Mouse (Mus musculus): ENCODE data around the gene Krt33b. TPM values are rescaled to one million over a fixed set of nuclear protein-coding genes. Genes with fewer than 3 reads are reported as not detected.

The Krt33b gene
- polyA plus RNA-seq (2016; fragmentation: Nextera tagmentation; extraction: Ambion mirVana), result 0.23 and 0.40 TPM in 2 replicates

GRCm38 (mm10) chr11:100029768-100030167, at the start of gene Krt33b:
Gene Krt33b, minus strand, starts transcription at chr11:100029868.
- Histone ChIP-seq H3K27ac (no peak within 1 kb of the TSS), H3K4me1 (no peaks in the 10 kb centered on the region), H3K27me3 (no peaks in the 10 kb centered on the region), H3K9ac (no peak within 1 kb of the TSS), H3K4me3 (no peak within 1 kb of the TSS), H3K4me2 (replicated peaks) (no peak within 1 kb of the TSS), H3K9me3 (no peaks in the 10 kb centered on the region), H3K36me3 (no peaks in the 10 kb centered on the region)
- WGBS, result 84% methylated on average over 6 of the region's 6 CpGs
- no peak for ATAC-seq (ENCODE audit: insufficient number of reproducible peaks, insufficient read depth, low FRiP score, low TSS enrichment)

GRCm38 (mm10) chr11:100073873-100074272, 44.2 kb upstream of the Krt33b start:
- H3K9me3 ChIP-seq, result no peaks in the 10 kb centered on the region
- 63% methylated on average over 1 of the region's 1 CpGs for WGBS
- no peaks in the 10 kb centered on the region for H3K27me3 ChIP-seq
- no peaks in the 10 kb centered on the region for H3K36me3 ChIP-seq
- no peak overlapping the region for H3K4me3 ChIP-seq
- no peak overlapping the region for H3K27ac ChIP-seq
- no peaks in the 10 kb centered on the region for H3K4me1 ChIP-seq
- H3K9ac ChIP-seq, result no peak overlapping the region
- ATAC-seq (ENCODE audit: insufficient number of reproducible peaks, insufficient read depth, low FRiP score, low TSS enrichment), result no peak
- H3K4me2 ChIP-seq (replicated peaks), result no peak overlapping the region

GRCm38 (mm10) chr11:100067293-100068036, 37.8 kb upstream of the Krt33b start:
- Histone ChIP-seq H3K4me1 (no peaks in the 10 kb centered on the region), H3K9me3 (no peaks in the 10 kb centered on the region), H3K9ac (no peak overlapping the region), H3K4me2 (replicated peaks) (no peak overlapping the region), H3K4me3 (no peak overlapping the region), H3K27ac (no peak overlapping the region), H3K27me3 (no peaks in the 10 kb centered on the region), H3K36me3 (no peaks in the 10 kb centered on the region)
- WGBS, result 73% methylated on average over 17 of the region's 17 CpGs
- ATAC-seq (ENCODE audit: insufficient number of reproducible peaks, insufficient read depth, low FRiP score, low TSS enrichment), result no peak

GRCm38 (mm10) chr11:100066236-100067010, 36.8 kb upstream of the Krt33b start:
- WGBS, result 75% methylated on average over 12 of the region's 12 CpGs
- H3K4me1 ChIP-seq, result no peaks in the 10 kb centered on the region
- ATAC-seq (ENCODE audit: insufficient number of reproducible peaks, insufficient read depth, low FRiP score, low TSS enrichment), result no peak

GRCm38 (mm10) chr11:100058875-100059274, 29.2 kb upstream of the Krt33b start:
- H3K4me3 ChIP-seq, result no peak overlapping the region
- ATAC-seq (ENCODE audit: insufficient number of reproducible peaks, insufficient read depth, low FRiP score, low TSS enrichment), result no peak
- no peaks in the 10 kb centered on the region for H3K9me3 ChIP-seq
- WGBS, result 79% methylated on average over 8 of the region's 8 CpGs
- H3K27me3 ChIP-seq, result no peaks in the 10 kb centered on the region
- no peak overlapping the region for H3K27ac ChIP-seq
- H3K9ac ChIP-seq, result no peak overlapping the region
- no peaks in the 10 kb centered on the region for H3K36me3 ChIP-seq
- H3K4me1 ChIP-seq, result no peaks in the 10 kb centered on the region
- no peak overlapping the region for H3K4me2 ChIP-seq (replicated peaks)

More at GRCm38 (mm10) chr11:100066236-100067010, 36.8 kb upstream of the Krt33b start:
- Histone ChIP-seq H3K9me3 (no peaks in the 10 kb centered on the region), H3K4me3 (no peak overlapping the region), H3K27me3 (no peaks in the 10 kb centered on the region), H3K36me3 (no peaks in the 10 kb centered on the region), H3K4me2 (replicated peaks) (no peak overlapping the region), H3K9ac (no peak overlapping the region), H3K27ac (no peak overlapping the region)

- no peaks in the 10 kb centered on the region for H3K36me3 ChIP-seq
- H3K4me1 ChIP-seq, result no peaks in the 10 kb centered on the region
- no peaks in the 10 kb centered on the region for H3K27me3 ChIP-seq
- WGBS, result 71% methylated on average over 9 of the region's 9 CpGs
- H3K9me3 ChIP-seq, result no peaks in the 10 kb centered on the region
- H3K9ac ChIP-seq, result no peak overlapping the region
- H3K4me3 ChIP-seq, result no peak overlapping the region
- H3K4me2 ChIP-seq (replicated peaks), result no peak overlapping the region
- no peak for ATAC-seq (ENCODE audit: insufficient number of reproducible peaks, insufficient read depth, low FRiP score, low TSS enrichment)
- no peak overlapping the region for H3K27ac ChIP-seq
Measured at GRCm38 (mm10) chr11:100055686-100056655, 26.3 kb upstream of the Krt33b start.

- no peak for ATAC-seq (ENCODE audit: insufficient number of reproducible peaks, insufficient read depth, low FRiP score, low TSS enrichment)
- no peaks in the 10 kb centered on the region for H3K4me1 ChIP-seq
- H3K27me3 ChIP-seq, result no peaks in the 10 kb centered on the region
- H3K4me3 ChIP-seq, result no peak within 1 kb of the TSS
- no peak within 1 kb of the TSS for H3K27ac ChIP-seq
- no peak within 1 kb of the TSS for H3K4me2 ChIP-seq (replicated peaks)
- H3K36me3 ChIP-seq, result no peaks in the 10 kb centered on the region
- no peaks in the 10 kb centered on the region for H3K9me3 ChIP-seq
- 84% methylated on average over 3 of the region's 3 CpGs for WGBS
- H3K9ac ChIP-seq, result no peak within 1 kb of the TSS
Measured at GRCm38 (mm10) chr11:100050451-100050850, 20.8 kb upstream of the Krt33b start, which contains the start of gene Krt31. Gene Krt31, minus strand, starts transcription at chr11:100050551.

GRCm38 (mm10) chr11:100047193-100047592, 17.5 kb upstream of the Krt33b start:
- Histone ChIP-seq H3K9ac (no peak overlapping the region), H3K36me3 (no peaks in the 10 kb centered on the region), H3K27me3 (no peaks in the 10 kb centered on the region), H3K9me3 (no peaks in the 10 kb centered on the region), H3K27ac (no peak overlapping the region), H3K4me2 (replicated peaks) (no peak overlapping the region), H3K4me1 (no peaks in the 10 kb centered on the region), H3K4me3 (no peak overlapping the region)
- WGBS, result 78% methylated on average over 2 of the region's 2 CpGs
- ATAC-seq (ENCODE audit: insufficient number of reproducible peaks, insufficient read depth, low FRiP score, low TSS enrichment), result no peak

- Histone ChIP-seq H3K4me1 (no peaks in the 10 kb centered on the region), H3K4me3 (no peak overlapping the region), H3K9ac (no peak overlapping the region), H3K36me3 (no peaks in the 10 kb centered on the region), H3K27me3 (no peaks in the 10 kb centered on the region), H3K9me3 (no peaks in the 10 kb centered on the region), H3K4me2 (replicated peaks) (no peak overlapping the region), H3K27ac (no peak overlapping the region)
- ATAC-seq (ENCODE audit: insufficient number of reproducible peaks, insufficient read depth, low FRiP score, low TSS enrichment), result no peak
- 87% methylated on average over 6 of the region's 6 CpGs for WGBS
Measured at GRCm38 (mm10) chr11:100046303-100046866, 16.7 kb upstream of the Krt33b start.

- Histone ChIP-seq H3K9me3 (no peaks in the 10 kb centered on the region), H3K4me2 (replicated peaks) (no peak within 1 kb of the TSS), H3K4me3 (no peak within 1 kb of the TSS), H3K4me1 (no peaks in the 10 kb centered on the region), H3K27ac (no peak within 1 kb of the TSS), H3K36me3 (no peaks in the 10 kb centered on the region), H3K27me3 (no peaks in the 10 kb centered on the region), H3K9ac (no peak within 1 kb of the TSS)
- ATAC-seq (ENCODE audit: insufficient number of reproducible peaks, insufficient read depth, low FRiP score, low TSS enrichment), result no peak
- 82% methylated on average over 6 of the region's 6 CpGs for WGBS
Measured at GRCm38 (mm10) chr11:100041454-100041853, 11.8 kb upstream of the Krt33b start, which contains the start of gene Krt34. Gene Krt34, minus strand, starts transcription at chr11:100041554.

- H3K9me3 ChIP-seq, result no peaks in the 10 kb centered on the region
- H3K9ac ChIP-seq, result no peak overlapping the region
Measured at GRCm38 (mm10) chr11:100021438-100021837, 8.2 kb downstream of the Krt33b start.

More at GRCm38 (mm10) chr11:100021438-100021837, 8.2 kb downstream of the Krt33b start:
- no peaks in the 10 kb centered on the region for H3K36me3 ChIP-seq
- no peak overlapping the region for H3K27ac ChIP-seq
- no peak for ATAC-seq (ENCODE audit: insufficient number of reproducible peaks, insufficient read depth, low FRiP score, low TSS enrichment)
- no peak overlapping the region for H3K4me3 ChIP-seq
- no peak overlapping the region for H3K4me2 ChIP-seq (replicated peaks)
- H3K4me1 ChIP-seq, result no peaks in the 10 kb centered on the region
- H3K27me3 ChIP-seq, result no peaks in the 10 kb centered on the region
- WGBS, result 81% methylated on average over 5 of the region's 5 CpGs

All from embryonic facial prominence, embryonic 12.5 days (tissue).